Mouse (Mus musculus) erythroblast, embryonic 14.5 days (primary cell): ENCODE results near the gene Cyp2c70.

ENCODE experiments used
- GATA1 ChIP-seq: IDR thresholded peaks from 2 replicates; pipeline ENCODE4 v1.6.1; 2012; ENCODE audit warnings: low read length, inconsistent platforms, mixed read lengths
- TAL1 ChIP-seq: IDR thresholded peaks from 3 replicates; pipeline ENCODE4 v1.6.1; 2012; ENCODE audit warnings: low read length, inconsistent platforms, mixed read lengths

- no peak for TF ChIP-seq GATA1
- no peak for TF ChIP-seq TAL1
Observed at GRCm38 (mm10) chr19:40232560-40232959, 45.4 kb upstream of the Cyp2c70 start.
